Mouse (Mus musculus) central nervous system, embryonic 11.5 days (tissue): ENCODE results near the gene Znrf2. TPM values are rescaled to one million over a fixed set of nuclear protein-coding genes. Genes with fewer than 3 reads are reported as not detected.

ENCODE experiments used
- polyA plus RNA-seq: library from polyadenylated mRNA; depleted of rRNA; stranded (reverse); fragments of >200 nt; gene quantifications from 2 replicates; pipeline ENCODE4 v1.2.3, GENCODE M21; 2012; rRNA removed

Gene Znrf2
- 7.7 and 8.3 TPM in 2 replicates for polyA plus RNA-seq

GRCm38 (mm10) chr6:54816388-54817065 lies at the start of gene Znrf2:
TSS of gene Znrf2 (plus strand) at chr6:54816916.

Other genes starting within 250 kb of the Znrf2 start
- 15.5 and 21.6 TPM in 2 replicates for gene Plekha8, start 221.8 kb upstream of the Znrf2 start, polyA plus RNA-seq
- gene Fkbp14, start 219.6 kb upstream of the Znrf2 start, polyA plus RNA-seq, result 10.4 and 19.2 TPM in 2 replicates
- gene Mturn, start 135.3 kb upstream of the Znrf2 start, polyA plus RNA-seq, result 18.3 and 19.9 TPM in 2 replicates
- gene Nod1, start 155.7 kb downstream of the Znrf2 start, polyA plus RNA-seq, result 2.4 and 3.9 TPM in 2 replicates
- 6.2 and 6.5 TPM in 2 replicates for gene Ggct, start 176.0 kb downstream of the Znrf2 start, polyA plus RNA-seq
- 108 and 155 TPM in 2 replicates for gene Gars, start 221.1 kb downstream of the Znrf2 start, polyA plus RNA-seq